Mouse (Mus musculus): Measurements from ENCODE around the gene Foxn3. TPM values are rescaled to one million over a fixed set of nuclear protein-coding genes. Genes with fewer than 3 reads are reported as not detected.

Foxn3 gene
- total and polyA plus RNA-seq, 3 experiments = 9.7 to 26.8 (median 11.0) TPM

- no peak overlapping the region for H3K9ac ChIP-seq (ENCODE audit: insufficient read depth, low read depth)
- H3K4me1 ChIP-seq (ENCODE audit: control insufficient read depth in 1 of 2, insufficient read depth in 2 of 2) = peaks cover 27 to 79% of the 10 kb centered on the region in 2 experiments
- DNase-seq (ENCODE audit: extremely low read depth) = no peak
- no peak overlapping the region for H3K4me3 ChIP-seq (replicated peaks in 1 of 3; ENCODE audit: low read depth in 2 of 3, low read length in 2 of 3, poor library complexity in 1 of 3)
- H3K79me2 ChIP-seq (replicated peaks; ENCODE audit: control insufficient read depth, extremely low read depth, insufficient read depth, poor library complexity, severe bottlenecking) = 0 out of 2 replicates have a peak, but pooled peaks cover 1% of the 10 kb centered on the region
- no peaks in the 10 kb centered on the region for H3K27me3 ChIP-seq (replicated peaks)
- TF ChIP-seq UBTF (IDR thresholded peaks at IDR 0.05; ENCODE audit: low read depth, low read length) (no peak), NRF1 (IDR thresholded peaks at IDR 0.05; ENCODE audit: low read depth, low read length) (no peak), NELFE (IDR thresholded peaks at IDR 0.05; ENCODE audit: low read depth, low read length) (no peak), PAX5 (IDR thresholded peaks at IDR 0.05; ENCODE audit: low read length) (no peak)
- H3K4me2 ChIP-seq (ENCODE audit: insufficient read depth, low read depth, poor library complexity, severe bottlenecking) = no peak overlapping the region
- H3K36me3 ChIP-seq (replicated peaks in 1 of 2; ENCODE audit: control insufficient read depth in 1 of 2, insufficient read depth in 1 of 2, low read length in 1 of 2) = peaks cover 0 to 23% of the 10 kb centered on the region in 2 experiments
- H3K9me3 ChIP-seq (replicated peaks; ENCODE audit: low read length) = no peaks in the 10 kb centered on the region
- H3K27ac ChIP-seq (ENCODE audit: insufficient read depth, low read depth) = no peak overlapping the region
- in situ Hi-C loops (cut with MboI; ENCODE audit: low pct_ligation_motif_present, low pct_unique_long_range_greater_than_20kb, low sequenced_read_pairs) (no loop called here), dilution Hi-C loops (cut with MboI; ENCODE audit: extremely low pct_ligation_motif_present, extremely low pct_unique_long_range_greater_than_20kb, low sequenced_read_pairs) (no loop called here)
These were observed 264.4 kb downstream of the Foxn3 start for GRCm38 (mm10) chr12:99298851-99299600.

DNA sequence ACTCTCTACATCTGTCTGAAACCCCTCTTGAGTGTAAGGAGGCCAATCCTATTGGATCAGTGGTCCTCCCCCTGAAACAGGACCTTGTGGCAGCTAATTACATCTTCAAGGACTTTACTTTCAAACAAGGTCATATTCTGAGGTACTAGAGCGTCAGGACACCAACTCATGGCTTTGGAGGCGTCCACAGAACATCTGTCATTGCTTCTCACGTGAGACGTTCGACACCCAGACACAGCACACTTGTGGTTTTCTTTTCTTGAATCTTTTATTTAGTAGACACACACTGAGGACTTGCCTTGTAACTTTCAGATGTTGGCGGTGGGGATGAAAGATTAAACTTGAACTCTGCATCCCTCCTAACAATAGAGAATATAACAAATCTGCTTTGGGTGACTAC is 265.1 kb downstream of the Foxn3 start:
- DNase-seq (ENCODE audit: extremely low read depth) = no peak
- no peak overlapping the region for H3K4me3 ChIP-seq (replicated peaks in 1 of 3; ENCODE audit: low read depth in 2 of 3, low read length in 2 of 3, poor library complexity in 1 of 3)
- no peak overlapping the region for H3K9ac ChIP-seq (ENCODE audit: insufficient read depth, low read depth)
- H3K27ac ChIP-seq (ENCODE audit: insufficient read depth, low read depth) = no peak overlapping the region
- H3K9me3 ChIP-seq (replicated peaks; ENCODE audit: low read length) = no peaks in the 10 kb centered on the region
- peaks cover 24 to 79% of the 10 kb centered on the region in 2 experiments for H3K4me1 ChIP-seq (ENCODE audit: control insufficient read depth in 1 of 2, insufficient read depth in 2 of 2)
- 0 out of 2 replicates have a peak, but pooled peaks cover 2% of the 10 kb centered on the region for H3K79me2 ChIP-seq (replicated peaks; ENCODE audit: control insufficient read depth, extremely low read depth, insufficient read depth, poor library complexity, severe bottlenecking)
- no peaks in the 10 kb centered on the region for H3K27me3 ChIP-seq (replicated peaks)
- peaks cover 0 to 23% of the 10 kb centered on the region in 2 experiments for H3K36me3 ChIP-seq (replicated peaks in 1 of 2; ENCODE audit: control insufficient read depth in 1 of 2, insufficient read depth in 1 of 2, low read length in 1 of 2)
- in situ Hi-C loops (cut with MboI; ENCODE audit: low pct_ligation_motif_present, low pct_unique_long_range_greater_than_20kb, low sequenced_read_pairs) (no loop called here), dilution Hi-C loops (cut with MboI; ENCODE audit: extremely low pct_ligation_motif_present, extremely low pct_unique_long_range_greater_than_20kb, low sequenced_read_pairs) (no loop called here)
- H3K4me2 ChIP-seq (ENCODE audit: insufficient read depth, low read depth, poor library complexity, severe bottlenecking) = no peak overlapping the region
- TF ChIP-seq ZNF384 (IDR thresholded peaks at IDR 0.05; ENCODE audit: low read depth, low read length) = no peak
- TF ChIP-seq MXI1 (IDR thresholded peaks at IDR 0.05; ENCODE audit: low read depth, low read length) = no peak
- no peak for TF ChIP-seq SIN3A (IDR thresholded peaks at IDR 0.05; ENCODE audit: low read length)
- TF ChIP-seq CHD2 (IDR thresholded peaks at IDR 0.05; ENCODE audit: low read length) = no peak
- TF ChIP-seq JUN (IDR thresholded peaks at IDR 0.05; ENCODE audit: insufficient read depth, low read depth, low read length) = no peak
- TF ChIP-seq POLR2AphosphoS2 (IDR thresholded peaks at IDR 0.05; ENCODE audit: low read depth, low read length) = no peak
- no peak for TF ChIP-seq USF2 (conservative IDR thresholded peaks at IDR 0.05; ENCODE audit: low read depth, low read length)
- TF ChIP-seq NRF1 (IDR thresholded peaks at IDR 0.05; ENCODE audit: low read depth, low read length) = no peak
- no peak for TF ChIP-seq NELFE (IDR thresholded peaks at IDR 0.05; ENCODE audit: low read depth, low read length)
- TF ChIP-seq MAX (IDR thresholded peaks at IDR 0.05; ENCODE audit: low read length) = no peak
- no peak for TF ChIP-seq GABPA (IDR thresholded peaks at IDR 0.05; ENCODE audit: insufficient replicate concordance, low read depth, low read length)

Data from CH12.LX (cell line).